Mouse (Mus musculus): ENCODE results near the gene Sipa1l2. TPM values are rescaled to one million over a fixed set of nuclear protein-coding genes. Genes with fewer than 3 reads are reported as not detected.
A peak's percentile ranks its signal among the peaks of the same experiment; 100 is the strongest.

The Sipa1l2 gene
- polyA plus RNA-seq, 1 experiment from 2014 or later, result 12.7 TPM

DNA sequence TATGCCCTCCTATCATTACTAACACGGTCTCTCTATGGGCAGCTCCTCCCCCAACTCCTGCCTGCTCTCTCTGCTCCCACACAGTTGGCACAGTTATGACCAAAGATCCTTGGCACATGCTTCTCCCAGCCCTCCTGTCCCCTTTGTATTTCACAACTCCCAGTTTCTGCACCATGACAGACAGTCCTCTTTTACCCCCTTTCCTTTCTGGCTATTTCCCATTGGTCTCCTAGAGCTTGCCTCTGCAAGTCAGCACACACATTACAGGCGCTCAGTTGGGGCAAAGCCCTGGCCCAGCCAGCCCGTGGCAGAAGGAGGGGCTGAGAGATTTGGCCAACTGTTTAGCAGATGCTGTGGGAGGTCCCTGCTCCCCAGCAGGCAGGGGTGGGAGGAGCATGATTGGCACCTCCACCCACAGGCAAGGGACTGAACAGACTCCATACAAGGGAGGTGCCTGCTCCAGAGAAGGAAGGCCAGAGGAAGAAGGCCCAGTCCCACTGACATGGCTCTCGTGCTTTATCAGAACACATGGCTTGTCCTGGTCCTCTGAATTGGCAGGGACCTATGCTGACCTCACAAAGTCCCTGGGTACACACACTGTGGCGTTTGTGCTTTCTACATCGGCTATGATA lies 184.0 kb downstream of the Sipa1l2 start:
- 0 out of 2 replicates have a peak overlapping the region, but pooled peaks have one; percentile 9 for H3K27ac ChIP-seq
- no peaks in the 10 kb centered on the region for H3K9me3 ChIP-seq
- peak; percentile 75 for ATAC-seq (ENCODE audit: insufficient number of reproducible peaks, low FRiP score, low TSS enrichment, low read depth)
- H3K4me3 ChIP-seq, result no peak overlapping the region
- H3K9ac ChIP-seq, result no peak overlapping the region
- H3K4me2 ChIP-seq, result no peak overlapping the region
- no peaks in the 10 kb centered on the region for H3K36me3 ChIP-seq
- no peaks in the 10 kb centered on the region for H3K27me3 ChIP-seq
- peaks cover 37% of the 10 kb centered on the region for H3K4me1 ChIP-seq
- WGBS, result 24% methylated on average over 6 of the region's 6 CpGs

DNA sequence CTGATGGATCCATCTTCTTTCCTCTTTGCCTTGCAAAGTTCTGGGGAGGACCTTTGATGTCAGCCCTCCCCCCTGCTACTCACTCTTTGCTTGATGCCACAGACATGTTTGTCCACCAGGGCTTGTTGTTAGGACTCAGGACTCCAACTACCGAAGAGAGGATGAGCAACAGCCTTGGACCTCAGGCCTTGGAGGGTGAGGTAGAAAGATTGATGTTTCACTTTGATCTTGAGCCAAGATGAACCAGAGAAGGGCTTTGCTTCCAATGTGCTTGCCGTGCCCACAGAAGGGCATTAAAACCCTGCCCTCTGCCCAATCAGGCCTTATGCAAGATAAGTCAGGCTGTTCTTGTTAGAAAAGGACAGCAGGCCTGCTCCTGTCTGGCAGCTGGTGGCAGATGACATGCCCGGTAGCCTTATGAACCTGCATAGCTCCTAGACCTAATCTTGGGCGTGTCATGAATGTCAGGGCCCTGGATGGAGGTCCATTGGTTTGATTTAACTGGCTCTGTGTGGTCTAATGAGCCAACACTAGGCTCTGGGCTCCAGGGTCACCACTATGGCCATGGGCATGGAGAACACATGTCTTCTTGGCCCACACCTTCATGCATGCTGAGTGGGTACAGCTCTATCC lies 184.9 kb downstream of the Sipa1l2 start:
- ATAC-seq (ENCODE audit: insufficient number of reproducible peaks, low FRiP score, low TSS enrichment, low read depth), result no peak
- 86% methylated on average over 4 of the region's 4 CpGs for WGBS
- Histone ChIP-seq H3K9me3 (no peaks in the 10 kb centered on the region), H3K27me3 (no peaks in the 10 kb centered on the region), H3K4me2 (no peak overlapping the region), H3K9ac (no peak overlapping the region), H3K36me3 (no peaks in the 10 kb centered on the region), H3K4me1 (peaks cover 27% of the 10 kb centered on the region), H3K4me3 (no peak overlapping the region), H3K27ac (0 out of 2 replicates have a peak overlapping the region, but pooled peaks have one; percentile 9)

DNA sequence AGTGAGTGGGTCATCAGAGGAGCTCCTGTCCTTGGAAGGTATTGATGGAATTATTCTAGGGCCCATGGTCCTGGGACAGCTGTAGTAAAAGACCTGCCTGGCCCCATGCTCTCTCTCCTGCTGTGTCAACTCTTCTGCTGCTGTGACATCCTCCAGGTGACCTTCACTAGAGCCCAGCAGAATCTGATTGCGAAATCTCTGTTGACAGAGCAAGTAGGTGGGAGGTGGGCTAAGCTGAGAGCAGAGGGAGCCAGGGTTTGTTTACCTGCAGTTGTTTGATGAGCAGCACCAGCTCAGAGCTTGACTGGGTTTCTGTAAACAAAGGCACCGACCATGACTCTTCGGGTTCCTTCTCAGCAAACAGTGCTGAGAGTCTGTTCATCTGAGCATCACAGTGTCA lies 187.9 kb downstream of the Sipa1l2 start:
- Histone ChIP-seq H3K27ac (no peak overlapping the region), H3K9ac (no peak overlapping the region), H3K4me1 (peaks cover 16% of the 10 kb centered on the region), H3K9me3 (no peaks in the 10 kb centered on the region), H3K4me3 (no peak overlapping the region), H3K27me3 (no peaks in the 10 kb centered on the region), H3K4me2 (no peak overlapping the region), H3K36me3 (no peaks in the 10 kb centered on the region)
- ATAC-seq (ENCODE audit: insufficient number of reproducible peaks, low FRiP score, low TSS enrichment, low read depth), result no peak
- 46% methylated on average over 3 of the region's 3 CpGs for WGBS

DNA sequence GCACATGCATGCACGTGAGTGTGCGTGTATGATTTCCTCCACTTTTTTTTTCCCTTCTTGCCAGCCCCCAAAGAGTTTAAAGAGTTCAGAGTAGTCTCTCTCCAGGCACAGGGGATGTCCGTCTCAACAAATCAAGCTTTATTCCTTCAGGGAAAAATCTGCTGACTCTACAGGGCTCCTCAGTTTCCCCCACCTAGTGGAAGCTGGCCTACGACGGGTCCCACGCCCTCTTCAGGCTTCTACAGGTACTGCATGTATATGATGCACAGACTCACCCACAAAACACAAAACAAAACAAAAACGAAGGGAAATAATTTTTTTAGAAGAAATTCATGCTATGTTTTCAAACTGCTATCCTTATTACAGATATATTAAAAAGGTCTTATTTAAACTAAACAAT lies 189.7 kb downstream of the Sipa1l2 start:
- H3K4me2 ChIP-seq, result no peak overlapping the region
- H3K9ac ChIP-seq, result no peak overlapping the region
- H3K9me3 ChIP-seq, result no peaks in the 10 kb centered on the region
- no peaks in the 10 kb centered on the region for H3K27me3 ChIP-seq
- H3K4me1 ChIP-seq, result peaks cover under 1% of the 10 kb centered on the region; the same call in 1 of the 2 replicates
- no peaks in the 10 kb centered on the region for H3K36me3 ChIP-seq
- no peak overlapping the region for H3K4me3 ChIP-seq
- 51% methylated on average over 7 of the region's 7 CpGs for WGBS
- no peak for ATAC-seq (ENCODE audit: insufficient number of reproducible peaks, low FRiP score, low TSS enrichment, low read depth)
- H3K27ac ChIP-seq, result no peak overlapping the region

DNA sequence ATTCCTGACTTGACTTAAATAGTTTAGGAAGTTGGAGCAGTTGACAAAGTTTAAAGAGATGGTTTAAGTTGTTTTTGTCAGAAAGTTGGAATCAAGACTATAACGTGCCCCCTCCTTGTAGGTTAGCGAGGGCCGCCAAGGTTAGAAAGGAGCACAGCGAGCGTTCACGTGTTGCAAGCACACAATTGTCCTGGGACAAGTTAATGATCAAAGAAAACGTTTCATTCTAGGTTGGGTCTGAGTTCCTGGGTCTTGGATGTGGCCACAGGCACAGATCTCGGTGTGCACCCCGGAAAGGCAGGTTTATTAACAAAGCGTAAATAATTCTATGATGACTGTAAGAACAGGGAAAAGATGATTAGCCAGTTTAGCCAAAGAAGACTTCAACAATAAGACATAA lies 190.5 kb downstream of the Sipa1l2 start:
- Histone ChIP-seq H3K4me3 (no peak overlapping the region), H3K27ac (no peak overlapping the region), H3K4me2 (no peak overlapping the region), H3K4me1 (no peaks in the 10 kb centered on the region), H3K36me3 (no peaks in the 10 kb centered on the region), H3K27me3 (no peaks in the 10 kb centered on the region), H3K9me3 (no peaks in the 10 kb centered on the region), H3K9ac (no peak overlapping the region)
- ATAC-seq (ENCODE audit: insufficient number of reproducible peaks, low FRiP score, low TSS enrichment, low read depth), result no peak
- WGBS, result 62% methylated on average over 10 of the region's 10 CpGs

DNA sequence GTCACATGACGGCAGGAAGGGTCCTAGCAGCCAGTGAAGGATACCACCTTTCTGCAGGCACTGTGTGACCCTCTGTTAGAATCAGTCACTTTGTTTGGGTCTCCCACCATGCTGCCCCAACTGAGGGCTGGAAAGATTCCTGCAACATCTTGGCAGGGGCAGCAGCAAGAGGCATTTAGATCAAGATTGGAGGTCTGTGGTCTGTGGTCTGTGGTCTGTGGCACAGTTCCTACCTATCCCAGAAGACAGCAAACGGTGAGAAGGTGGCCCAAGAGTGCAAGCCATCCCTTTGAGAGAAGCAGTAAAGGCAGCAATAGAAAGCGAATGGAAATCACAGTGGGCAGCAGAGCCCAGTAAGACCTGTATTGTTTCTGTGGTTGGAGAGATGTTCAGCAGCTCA lies 191.9 kb downstream of the Sipa1l2 start:
- no peaks in the 10 kb centered on the region for H3K27me3 ChIP-seq
- WGBS, result 73% methylated on average over 3 of the region's 3 CpGs
- no peak overlapping the region for H3K4me2 ChIP-seq
- no peak overlapping the region for H3K27ac ChIP-seq
- no peak for ATAC-seq (ENCODE audit: insufficient number of reproducible peaks, low FRiP score, low TSS enrichment, low read depth)
- no peaks in the 10 kb centered on the region for H3K9me3 ChIP-seq
- H3K9ac ChIP-seq, result no peak overlapping the region
- H3K4me1 ChIP-seq, result no peaks in the 10 kb centered on the region
- no peaks in the 10 kb centered on the region for H3K36me3 ChIP-seq
- H3K4me3 ChIP-seq, result no peak overlapping the region

DNA sequence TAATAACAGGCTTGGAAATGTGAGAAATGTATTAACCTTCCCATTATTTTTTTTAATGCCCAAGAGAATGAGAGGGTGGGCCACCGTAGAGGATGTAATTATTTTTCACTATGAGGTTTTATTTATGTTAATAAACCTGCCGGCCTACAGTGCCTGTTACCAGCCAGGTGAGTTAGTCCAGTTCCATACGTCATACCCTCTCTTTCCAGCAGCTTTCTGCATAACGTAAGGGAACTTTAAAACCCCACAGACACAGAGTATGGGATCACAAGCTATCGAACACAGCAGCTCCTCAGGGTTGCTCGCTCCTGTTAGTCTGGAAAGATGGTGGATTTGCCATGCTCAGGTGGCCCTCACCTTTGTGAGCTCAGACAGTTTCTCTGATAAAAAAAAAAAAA lies 193.2 kb downstream of the Sipa1l2 start:
- no peaks in the 10 kb centered on the region for H3K27me3 ChIP-seq
- 37% methylated on average over 6 of the region's 6 CpGs for WGBS
- H3K9ac ChIP-seq, result no peak overlapping the region
- H3K36me3 ChIP-seq, result no peaks in the 10 kb centered on the region
- no peaks in the 10 kb centered on the region for H3K9me3 ChIP-seq
- no peak overlapping the region for H3K4me2 ChIP-seq
- H3K4me1 ChIP-seq, result no peaks in the 10 kb centered on the region
- ATAC-seq (ENCODE audit: insufficient number of reproducible peaks, low FRiP score, low TSS enrichment, low read depth), result no peak
- no peak overlapping the region for H3K4me3 ChIP-seq
- no peak overlapping the region for H3K27ac ChIP-seq

DNA sequence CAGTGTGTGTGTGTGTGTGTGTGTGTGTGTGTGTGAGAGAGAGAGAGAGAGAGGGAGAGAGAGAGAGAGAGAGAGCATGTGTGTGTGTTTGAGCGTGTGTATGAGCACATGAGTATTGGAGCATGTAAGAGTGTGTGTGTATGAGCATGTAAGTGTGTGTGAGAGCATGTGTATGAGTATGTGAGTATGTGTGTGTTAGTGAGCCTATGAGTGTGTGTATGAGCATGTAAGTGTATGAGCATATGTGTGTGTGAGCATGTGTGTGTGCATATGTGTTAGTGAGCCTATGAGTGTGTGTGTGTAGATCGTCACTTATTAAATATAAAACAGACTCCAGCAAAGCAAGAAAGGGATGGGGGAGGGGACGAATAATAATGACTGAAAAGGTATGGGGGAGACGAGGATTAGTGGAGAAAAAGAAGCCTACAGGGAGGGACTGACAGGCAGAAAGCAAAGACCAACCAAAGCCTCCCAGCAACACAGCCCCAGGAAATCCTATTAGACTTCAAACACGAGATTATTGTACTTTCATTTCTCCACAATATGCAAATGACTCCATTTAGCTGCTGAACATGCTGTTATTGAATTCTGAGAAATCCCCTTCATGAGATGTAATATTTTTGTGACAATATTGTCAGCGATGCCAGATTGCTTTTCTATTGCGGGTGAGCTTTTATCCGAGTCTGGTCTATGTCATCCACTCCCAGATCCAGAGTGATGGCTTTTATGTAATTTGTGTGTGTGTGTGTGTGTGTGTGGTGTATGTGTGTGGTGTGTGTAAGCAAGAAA lies 193.8 kb downstream of the Sipa1l2 start:
- Histone ChIP-seq H3K4me2 (no peak overlapping the region), H3K27ac (no peak overlapping the region), H3K4me1 (no peaks in the 10 kb centered on the region), H3K9me3 (no peaks in the 10 kb centered on the region), H3K36me3 (no peaks in the 10 kb centered on the region), H3K9ac (no peak overlapping the region), H3K27me3 (no peaks in the 10 kb centered on the region), H3K4me3 (no peak overlapping the region)
- no peak for ATAC-seq (ENCODE audit: insufficient number of reproducible peaks, low FRiP score, low TSS enrichment, low read depth)
- WGBS, result 44% methylated on average over 8 of the region's 8 CpGs

DNA sequence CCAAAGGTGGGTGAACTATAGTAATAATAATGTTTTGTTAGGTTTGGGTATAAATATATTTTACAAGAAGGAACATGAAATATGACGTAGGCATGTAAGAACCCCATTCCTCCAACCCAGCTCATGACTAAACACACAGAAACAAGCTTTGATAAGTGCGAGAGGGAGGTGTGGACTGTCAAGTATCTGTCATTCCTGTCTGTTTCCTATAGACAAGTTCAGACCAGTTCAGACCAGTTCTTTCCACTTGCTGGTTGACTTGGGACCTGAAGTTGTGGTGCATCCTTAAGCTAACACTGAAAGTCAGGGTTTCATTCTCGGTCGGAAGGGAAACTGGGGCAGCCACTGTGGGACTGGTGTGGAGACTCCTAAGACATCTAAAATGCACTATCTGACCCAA lies 197.0 kb downstream of the Sipa1l2 start:
- ATAC-seq (ENCODE audit: insufficient number of reproducible peaks, low FRiP score, low TSS enrichment, low read depth), result no peak
- H3K9ac ChIP-seq, result no peak overlapping the region
- no peaks in the 10 kb centered on the region for H3K36me3 ChIP-seq
- H3K27ac ChIP-seq, result no peak overlapping the region; the same call in 1 of the 2 replicates
- WGBS, result 72% methylated on average over 4 of the region's 4 CpGs
- no peaks in the 10 kb centered on the region for H3K9me3 ChIP-seq
- H3K4me2 ChIP-seq, result no peak overlapping the region
- H3K4me3 ChIP-seq, result no peak overlapping the region
- H3K27me3 ChIP-seq, result 0 out of 2 replicates have a peak, but pooled peaks cover under 1% of the 10 kb centered on the region
- peaks cover 17% of the 10 kb centered on the region for H3K4me1 ChIP-seq

DNA sequence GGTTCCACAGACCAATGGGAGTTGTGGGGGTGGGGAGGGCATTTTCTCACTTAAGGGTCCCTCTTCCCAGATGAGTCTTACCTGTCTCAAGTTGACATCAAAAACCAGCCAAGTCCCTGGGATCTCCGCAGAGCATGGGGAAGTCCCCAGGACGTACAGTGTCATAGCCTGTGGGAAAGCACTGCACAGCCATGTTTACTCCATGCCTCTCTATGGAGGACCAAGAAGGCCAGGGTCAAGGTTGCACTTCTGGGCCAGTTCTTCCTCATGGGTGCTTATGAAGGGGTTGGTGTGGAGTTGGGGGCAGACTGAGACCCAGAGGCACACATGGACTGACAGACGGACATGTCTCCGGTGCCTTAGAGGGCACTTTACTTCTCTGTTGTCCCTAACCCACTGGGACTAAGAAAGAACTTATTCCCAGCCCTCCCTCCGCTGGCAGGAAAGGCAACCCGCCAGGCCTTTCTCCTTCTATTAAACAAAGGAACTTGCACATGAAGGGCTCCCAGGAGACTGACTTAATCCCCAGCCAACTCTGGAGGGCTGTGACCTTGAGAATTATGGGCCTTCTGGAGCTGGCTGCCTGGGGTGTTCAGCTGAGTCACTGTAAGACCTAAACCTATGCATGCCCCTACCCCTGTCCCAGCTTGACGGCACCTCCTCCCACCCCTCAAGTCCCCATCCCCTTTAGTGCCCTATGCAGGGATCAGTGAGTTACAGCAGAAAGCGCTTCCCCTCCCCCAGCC lies 199.9 kb downstream of the Sipa1l2 start:
- Histone ChIP-seq H3K9me3 (no peaks in the 10 kb centered on the region), H3K4me2 (no peak overlapping the region), H3K4me1 (peaks cover 17% of the 10 kb centered on the region), H3K27me3 (0 out of 2 replicates have a peak, but pooled peaks cover 3% of the 10 kb centered on the region), H3K27ac (no peak overlapping the region), H3K36me3 (no peaks in the 10 kb centered on the region), H3K9ac (no peak overlapping the region), H3K4me3 (no peak overlapping the region)
- 50% methylated on average over 8 of the region's 8 CpGs for WGBS
- ATAC-seq (ENCODE audit: insufficient number of reproducible peaks, low FRiP score, low TSS enrichment, low read depth), result no peak

DNA sequence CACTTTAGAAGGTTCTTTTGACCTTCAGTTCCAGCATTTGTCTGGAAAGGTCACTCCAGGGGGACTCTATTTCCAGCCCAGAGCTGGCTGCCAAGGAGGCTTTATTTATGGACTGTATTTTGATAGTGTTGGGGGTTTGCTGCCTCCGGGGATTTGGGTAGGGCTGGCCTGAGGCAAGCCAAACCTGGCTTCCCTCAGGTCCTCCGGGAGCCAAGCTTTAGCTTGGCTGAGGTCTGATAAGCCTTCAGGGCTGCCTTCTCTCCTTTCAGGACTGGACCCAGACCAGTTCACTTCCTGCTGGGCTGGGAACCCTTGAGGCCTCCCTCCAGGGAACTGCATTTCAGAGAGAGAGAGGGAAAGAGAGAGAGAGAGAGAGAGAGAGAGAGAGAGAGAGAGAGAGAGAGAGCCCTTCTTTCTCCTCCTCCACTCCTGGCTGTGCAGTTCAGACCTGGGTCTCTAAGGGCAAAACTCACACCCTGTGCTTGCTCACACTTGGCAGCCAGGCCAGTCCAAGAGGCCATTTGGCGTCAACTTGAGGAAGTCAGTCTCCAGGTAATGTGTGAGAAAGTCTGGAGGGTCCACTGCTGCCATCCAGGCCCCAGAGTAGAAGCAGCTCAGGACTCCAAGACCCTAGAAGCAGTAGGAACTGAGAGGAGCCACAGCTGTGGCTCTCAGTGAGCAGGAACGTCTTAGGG lies 201.1 kb downstream of the Sipa1l2 start:
- Histone ChIP-seq H3K9me3 (no peaks in the 10 kb centered on the region), H3K4me1 (peaks cover 17% of the 10 kb centered on the region), H3K36me3 (no peaks in the 10 kb centered on the region), H3K4me3 (no peak overlapping the region), H3K27ac (no peak overlapping the region), H3K4me2 (no peak overlapping the region), H3K27me3 (0 out of 2 replicates have a peak, but pooled peaks cover 3% of the 10 kb centered on the region), H3K9ac (no peak overlapping the region)
- WGBS, result 44% methylated on average over 4 of the region's 4 CpGs
- ATAC-seq (ENCODE audit: insufficient number of reproducible peaks, low FRiP score, low TSS enrichment, low read depth), result no peak

All from limb, embryonic 15.5 days (tissue).